In the genomic region with DNA sequence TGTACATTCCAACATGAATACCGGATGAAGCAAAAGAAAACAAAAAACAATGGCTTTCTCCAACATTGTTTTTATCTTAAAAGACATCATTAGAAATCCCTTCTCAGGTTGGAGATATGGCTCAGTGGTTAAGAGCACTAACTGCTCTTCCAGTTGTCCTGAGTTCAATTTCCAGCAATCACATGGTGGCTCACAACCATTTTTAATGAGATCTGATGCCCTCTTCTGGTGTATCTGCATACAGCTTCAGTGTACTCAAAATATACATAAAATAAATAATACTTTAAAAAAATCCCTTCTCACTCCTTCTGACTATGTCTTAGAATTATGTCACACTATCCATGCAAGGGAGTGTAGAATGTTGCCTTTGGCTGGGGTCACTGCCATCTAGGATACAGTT, we compare ENCODE assay signal across 18 mouse cellular contexts. TPM values are rescaled to one million over a fixed set of nuclear protein-coding genes. Genes with fewer than 3 reads are reported as not detected.
DNase-seq lines count a peak whose midpoint lies in the region; ATAC-seq and TF ChIP-seq lines count a peak whose summit lies in the region.
"Had no signal": no experiment of that assay in that cellular context is flagged by ENCODE, and none has a peak within 500 bp of the region (broad histone marks: within the 10 kb centered on the region; RNA-seq: fewer than 3 reads in every experiment).

No protein-coding gene starts in this region.

- TF ChIP-seq POLR2A in CH12.LX (IDR thresholded peaks at IDR 0.05; ENCODE audit: low read depth, low read length): no peak

- H3K4me1 ChIP-seq in CH12.LX (ENCODE audit: control insufficient read depth in 1 of 2, insufficient read depth in 2 of 2): peaks cover 0 to 8% of the 10 kb centered on the region in 2 experiments; a peak in 2 of 4 replicates
- no peaks in the 10 kb centered on the region for H3K4me1 ChIP-seq in stomach, postnatal 0 days (replicated peaks; ENCODE audit: control insufficient read depth, insufficient read depth)
- H3K4me1 ChIP-seq: embryonic facial prominence, embryonic 12.5 days; heart, embryonic 12.5 days had no signal

- TF ChIP-seq RAD21 in CH12.LX (IDR thresholded peaks at IDR 0.05; ENCODE audit: low read depth, low read length): peak; percentile 2

- peaks cover 8% of the 10 kb centered on the region for H3K9me3 ChIP-seq in CH12.LX (replicated peaks; ENCODE audit: low read length)
- H3K9me3 ChIP-seq in stomach, postnatal 0 days (ENCODE audit: control insufficient read depth, low read length): no peaks in the 10 kb centered on the region
- H3K9me3 ChIP-seq: embryonic facial prominence, embryonic 12.5 days; heart, embryonic 12.5 days had no signal

- TF ChIP-seq CTCF in layer of hippocampus, adult 2 months (conservative IDR thresholded peaks at IDR 0.05): peak; percentile 71
- peak in 1 of 2 experiments; percentile 22; a peak in 1 of 4 replicates for TF ChIP-seq CTCF in CH12.LX (conservative IDR thresholded peaks at IDR 0.05 in 1 of 2, IDR thresholded peaks at IDR 0.05 in 1 of 2; ENCODE audit: low read depth in 2 of 2, low read length in 2 of 2)
- peak; percentile 46 for TF ChIP-seq CTCF in stomach, postnatal 0 days (IDR thresholded peaks at IDR 0.05; ENCODE audit: low read depth)

- WGBS in stomach, postnatal 0 days: 90% methylated on average over 1 of the region's 1 CpGs

- H3K36me3 ChIP-seq in CH12.LX (replicated peaks in 1 of 2; ENCODE audit: control insufficient read depth in 1 of 2, insufficient read depth in 1 of 2, low read length in 1 of 2): no peaks in the 10 kb centered on the region
- no peaks in the 10 kb centered on the region for H3K36me3 ChIP-seq in stomach, postnatal 0 days (ENCODE audit: control insufficient read depth, insufficient read depth, low read length)
- H3K36me3 ChIP-seq: embryonic facial prominence, embryonic 12.5 days; heart, embryonic 12.5 days had no signal

- H3K27ac ChIP-seq in layer of hippocampus, adult 2 months: no peak overlapping the region
- H3K27ac ChIP-seq in CH12.LX (ENCODE audit: insufficient read depth, low read depth): no peak overlapping the region
- H3K27ac ChIP-seq in stomach, postnatal 0 days (replicated peaks): no peak overlapping the region
- H3K27ac ChIP-seq: embryonic facial prominence, embryonic 12.5 days had no signal

- in situ Hi-C loops in CH12.LX (cut with MboI; ENCODE audit: low pct_ligation_motif_present, low pct_unique_long_range_greater_than_20kb, low sequenced_read_pairs): no loop called here

- H3K9ac ChIP-seq in CH12.LX (ENCODE audit: insufficient read depth, low read depth): no peak overlapping the region
- H3K9ac ChIP-seq in stomach, postnatal 0 days (ENCODE audit: low read length): no peak overlapping the region
- H3K9ac ChIP-seq: embryonic facial prominence, embryonic 12.5 days; heart, embryonic 12.5 days had no signal

- no peaks in the 10 kb centered on the region for H3K79me2 ChIP-seq in CH12.LX (replicated peaks; ENCODE audit: control insufficient read depth, extremely low read depth, insufficient read depth, poor library complexity, severe bottlenecking)

- dilution Hi-C loops in CH12.LX (cut with MboI; ENCODE audit: extremely low pct_ligation_motif_present, extremely low pct_unique_long_range_greater_than_20kb, low sequenced_read_pairs): no loop called here

- DNase-seq in layer of hippocampus, adult 2 months (ENCODE audit: low spot score in 2 of 2): no peak
- DNase-seq in layer of hippocampus, adult 9-10 months (ENCODE audit: low spot score): no peak
- peak; percentile 35 for DNase-seq in 416B (ENCODE audit: low read depth)
- DNase-seq in CH12.LX (ENCODE audit: extremely low read depth): no peak
- DNase-seq in stomach, postnatal 0 days (ENCODE audit: low spot score): no peak
- DNase-seq in testis, postnatal 14 days (ENCODE audit: low spot score): no peak
- DNase-seq in lung, postnatal 36 days: no peak
- DNase-seq: adrenal gland, postnatal 10 days; cerebellum, adult 11-12 months; cerebellum, adult 9-10 months; cerebellum, postnatal 25 days; gastrocnemius, postnatal 14 days; heart, postnatal 36 days had no signal

- ATAC-seq in stomach, postnatal 0 days (ENCODE audit: low FRiP score, low TSS enrichment): no peak
- ATAC-seq: forebrain, embryonic 16.5 days; hindbrain, embryonic 16.5 days had no signal

- H3K27me3 ChIP-seq in CH12.LX (replicated peaks): peaks cover 80% of the 10 kb centered on the region
- peaks cover 7% of the 10 kb centered on the region for H3K27me3 ChIP-seq in stomach, postnatal 0 days (ENCODE audit: control insufficient read depth, insufficient read depth, low read length)

- no peak for TF ChIP-seq EP300 in CH12.LX (IDR thresholded peaks at IDR 0.05; ENCODE audit: low read length)
- TF ChIP-seq EP300 in stomach, postnatal 0 days (optimal IDR thresholded peaks at IDR 0.05): no peak

- H3K4me2 ChIP-seq in CH12.LX (ENCODE audit: insufficient read depth, low read depth, poor library complexity, severe bottlenecking): no peak overlapping the region
- no peak overlapping the region for H3K4me2 ChIP-seq in stomach, postnatal 0 days (replicated peaks; ENCODE audit: low read depth)
- H3K4me2 ChIP-seq: embryonic facial prominence, embryonic 12.5 days; heart, embryonic 12.5 days had no signal

- no peak overlapping the region for H3K4me3 ChIP-seq in layer of hippocampus, adult 2 months
- H3K4me3 ChIP-seq in CH12.LX (replicated peaks in 1 of 3; ENCODE audit: low read depth in 2 of 3, low read length in 2 of 3, poor library complexity in 1 of 3): no peak overlapping the region
- H3K4me3 ChIP-seq in stomach, postnatal 0 days (ENCODE audit: low read depth, low read length): no peak overlapping the region
- H3K4me3 ChIP-seq: embryonic facial prominence, embryonic 12.5 days; heart, embryonic 12.5 days had no signal

TF ChIP-seq in CH12.LX, 34 proteins besides CTCF, POLR2A, EP300 and RAD21:
- TF ChIP-seq MAFK (IDR thresholded peaks at IDR 0.05; ENCODE audit: insufficient replicate concordance, low read length) (no peak), ETS1 (conservative IDR thresholded peaks at IDR 0.05; ENCODE audit: low read depth, low read length) (no peak), MXI1 (IDR thresholded peaks at IDR 0.05; ENCODE audit: low read depth, low read length) (no peak), SMC3 (IDR thresholded peaks at IDR 0.05; ENCODE audit: low read depth, low read length) (no peak), TBP (conservative IDR thresholded peaks at IDR 0.05; ENCODE audit: low read depth, low read length) (no peak), NELFE (IDR thresholded peaks at IDR 0.05; ENCODE audit: low read depth, low read length) (no peak), TCF12 (IDR thresholded peaks at IDR 0.05; ENCODE audit: low read depth, low read length) (no peak), USF2 (conservative IDR thresholded peaks at IDR 0.05; ENCODE audit: low read depth, low read length) (no peak), MEF2A (IDR thresholded peaks at IDR 0.05; ENCODE audit: borderline replicate concordance, low read depth, low read length) (no peak), JUND (conservative IDR thresholded peaks at IDR 0.05; ENCODE audit: low read depth, low read length) (no peak), NRF1 (IDR thresholded peaks at IDR 0.05; ENCODE audit: low read depth, low read length) (no peak), ZMIZ1 (IDR thresholded peaks at IDR 0.05; ENCODE audit: low read depth, low read length) (no peak), MAX (IDR thresholded peaks at IDR 0.05; ENCODE audit: low read length) (no peak)

RNA-seq across cellular contexts. Expression of a gene that starts 6.1 kb away (rescaled TPM):
- total RNA-seq in layer of hippocampus, adult 2 months (2021): 100 to 1,000 TPM; 112 to 114 TPM
- not detected in 2 replicates for total RNA-seq in CH12.LX (2012; rRNA removed)
- not detected in 2 replicates for total RNA-seq in CH12.LX (2014; rRNA removed)
- not detected in 2 replicates for polyA plus RNA-seq in CH12.LX (2012; ENCODE audit: insufficient read length, low read depth)
- 10.4 and 11.4 TPM in 2 replicates for polyA plus RNA-seq in stomach, postnatal 0 days (2015; fragmentation: Nextera tagmentation; extraction: Ambion mirVana)

RNA-seq across cellular contexts. Expression of a gene that starts 9.1 kb away (rescaled TPM):
- total RNA-seq in layer of hippocampus, adult 2 months (2021): 10 to 100 TPM; 23.3 to 23.5 TPM
- total RNA-seq in CH12.LX (2012; rRNA removed): 62.6 and 65.0 TPM in 2 replicates
- total RNA-seq in CH12.LX (2014; rRNA removed): 63.6 and 72.4 TPM in 2 replicates
- polyA plus RNA-seq in CH12.LX (2012; ENCODE audit: insufficient read length, low read depth): 33.1 and 39.0 TPM in 2 replicates
- 128 and 131 TPM in 2 replicates for polyA plus RNA-seq in stomach, postnatal 0 days (2015; fragmentation: Nextera tagmentation; extraction: Ambion mirVana)

RNA-seq across cellular contexts. Expression of a gene that starts 11.4 kb away (rescaled TPM):
- 1 to 10 TPM; 3.2 to 3.9 TPM for total RNA-seq in layer of hippocampus, adult 2 months (2021)
- not detected in 2 replicates for total RNA-seq in CH12.LX (2012; rRNA removed)
- total RNA-seq in CH12.LX (2014; rRNA removed): not detected in 2 replicates
- polyA plus RNA-seq in CH12.LX (2012; ENCODE audit: insufficient read length, low read depth): not detected in 2 replicates
- 31.6 and 39.5 TPM in 2 replicates for polyA plus RNA-seq in stomach, postnatal 0 days (2015; fragmentation: Nextera tagmentation; extraction: Ambion mirVana)

RNA-seq across cellular contexts. Expression of a gene that starts 19.0 kb away (rescaled TPM):
- 100 to 1,000 TPM; 614 to 642 TPM for total RNA-seq in layer of hippocampus, adult 2 months (2021)
- 0.55 and 0.72 TPM in 2 replicates for total RNA-seq in CH12.LX (2012; rRNA removed)
- 0.23 TPM in 1 of 2 replicates, not detected in the other for total RNA-seq in CH12.LX (2014; rRNA removed)
- 1.7 and 2.2 TPM in 2 replicates for polyA plus RNA-seq in CH12.LX (2012; ENCODE audit: insufficient read length, low read depth)
- polyA plus RNA-seq in stomach, postnatal 0 days (2015; fragmentation: Nextera tagmentation; extraction: Ambion mirVana): 5.6 and 7.1 TPM in 2 replicates
- total RNA-seq: gastrocnemius, adult 18-20 months had no signal

RNA-seq across cellular contexts. Expression of a gene that starts 27.6 kb away (rescaled TPM):
- total RNA-seq in layer of hippocampus, adult 2 months (2021): 100 to 1,000 TPM; 156 to 169 TPM
- total RNA-seq in CH12.LX (2012; rRNA removed): 78.4 and 90.6 TPM in 2 replicates
- total RNA-seq in CH12.LX (2014; rRNA removed): 76.3 and 88.3 TPM in 2 replicates
- polyA plus RNA-seq in CH12.LX (2012; ENCODE audit: insufficient read length, low read depth): 80.5 and 87.1 TPM in 2 replicates
- 183 and 194 TPM in 2 replicates for polyA plus RNA-seq in stomach, postnatal 0 days (2015; fragmentation: Nextera tagmentation; extraction: Ambion mirVana)

Comparison
In these comparisons a context has a peak if more than half of its experiments do, and no peak if none do; other contexts are left out.
1. RNA of a gene that starts 6.1 kb away (total RNA-seq): 112 to 114 TPM in layer of hippocampus, adult 2 months; not detected in CH12.LX; every median in the first group is over 100 times any median in the second.
2. RNA of a gene that starts 11.4 kb away (total RNA-seq): 3.2 to 3.9 TPM in layer of hippocampus, adult 2 months; not detected in CH12.LX; every median in the first group is over 4 times any median in the second.